Mouse (Mus musculus) liver, embryonic 14.5 days (tissue): ENCODE measurements around the gene Pik3cd. TPM values are rescaled to one million over a fixed set of nuclear protein-coding genes. Genes with fewer than 3 reads are reported as not detected.
A peak's percentile ranks its signal among the peaks of the same experiment; 100 is the strongest.

Experiments
- ATAC-seq: fragments of 200-750 bp; cut with Nextera tagmentation; 2 replicates; pipeline ENCODE4 v1.8.0; 2017; ENCODE audit warnings: moderate number of reproducible peaks, mild to moderate bottlenecking, moderate library complexity; ENCODE audit not compliant: insufficient read depth
- DNase-seq, 3 experiments: peaks; one replicate each; pipeline ENCODE4 v3.0.0-alpha.2; 2012 to 2013; ENCODE audit warnings: low read depth in 3 of 3, low spot score in 3 of 3
- H3K27ac ChIP-seq: fragments of 300-500 bp; sonication (generic); 2 replicates; pipeline ENCODE4 v1.5.1; 2014; ENCODE audit warnings: moderate library complexity, mild to moderate bottlenecking, control low read depth, inconsistent platforms
- H3K27me3 ChIP-seq: fragments of 300-500 bp; sonication (generic); 2 replicates; pipeline ENCODE4 v1.6.1; 2014; ENCODE audit warnings: mild to moderate bottlenecking, low read length, moderate library complexity; ENCODE audit not compliant: control insufficient read depth, insufficient read depth
- H3K36me3 ChIP-seq: fragments of 300-500 bp; sonication (generic); replicated peaks from 2 replicates; pipeline ENCODE4 v1.6.1; 2014; ENCODE audit warnings: low read depth; ENCODE audit not compliant: control insufficient read depth, insufficient read depth
- H3K4me1 ChIP-seq, 2 experiments: fragments of 200-500 bp in 1 of 2; fragments of 300-500 bp in 1 of 2; sonication (generic) in 1 of 2; replicated peaks; 2 replicates each; pipeline ENCODE4 v1.6.1; 2012 to 2014; ENCODE audit warnings: antibody characterized with exemption in 1 of 2, inconsistent platforms in 1 of 2, low read length in 1 of 2; ENCODE audit not compliant: control insufficient read depth in 2 of 2, insufficient read depth in 2 of 2
- H3K4me2 ChIP-seq: fragments of 300-500 bp; sonication (generic); 2 replicates; pipeline ENCODE4 v1.6.1; 2014; ENCODE audit warnings: low read depth, mild to moderate bottlenecking, control low read depth, moderate library complexity
- H3K4me3 ChIP-seq, 2 experiments: fragments of 200-500 bp in 1 of 2; fragments of 300-500 bp in 1 of 2; sonication (generic) in 1 of 2; 2 replicates each; pipeline ENCODE4 v1.5.1; 2012 to 2014; ENCODE audit warnings: low read depth in 2 of 2, low read length in 2 of 2, mild to moderate bottlenecking in 2 of 2, control low read depth in 1 of 2, inconsistent platforms in 1 of 2, moderate library complexity in 1 of 2; ENCODE audit not compliant: insufficient read depth in 1 of 2
- H3K9ac ChIP-seq: fragments of 300-500 bp; sonication (generic); replicated peaks from 2 replicates; pipeline ENCODE4 v1.6.1; 2014; ENCODE audit warnings: mild to moderate bottlenecking, control low read depth, moderate library complexity
- H3K9me3 ChIP-seq: fragments of 300-500 bp; sonication (generic); 2 replicates; pipeline ENCODE4 v1.6.1; 2016; ENCODE audit warnings: low read length, mixed read lengths; ENCODE audit not compliant: control insufficient read depth
- CTCF ChIP-seq: IDR thresholded peaks from 2 replicates; pipeline ENCODE4 v1.5.1; 2016; ENCODE audit warnings: antibody characterized with exemption, low read depth, control low read depth
- EP300 ChIP-seq: IDR thresholded peaks from 2 replicates; pipeline ENCODE4 v1.6.1; 2016; ENCODE audit warnings: antibody characterized with exemption, low read depth
- WGBS: fragments of 180-500 bp; shearing (Covaris S2); extraction: QIAGEN DNeasy Blood & Tissue Kit; methylation state at CpG from one replicate; pipeline ENCODE4 v1.1.7; 2014; ENCODE audit not compliant: insufficient replicate concordance; 5-methylcytosine and 5-hydroxymethylcytosine counted together
- polyA plus RNA-seq, 2 experiments: library from polyadenylated mRNA; depleted of rRNA in 1 of 2; stranded (reverse) in 1 of 2; unstranded in 1 of 2; fragments of >200 nt; fragmentation: Nextera tagmentation in 1 of 2; extraction: Ambion mirVana in 1 of 2; gene quantifications; 2 replicates each; pipeline versions ENCODE4 v1.2.1 to v1.2.3; 2012 to 2014

The Pik3cd gene
- polyA plus RNA-seq, 2 experiments = 3.9 to 4.3 TPM

DNA sequence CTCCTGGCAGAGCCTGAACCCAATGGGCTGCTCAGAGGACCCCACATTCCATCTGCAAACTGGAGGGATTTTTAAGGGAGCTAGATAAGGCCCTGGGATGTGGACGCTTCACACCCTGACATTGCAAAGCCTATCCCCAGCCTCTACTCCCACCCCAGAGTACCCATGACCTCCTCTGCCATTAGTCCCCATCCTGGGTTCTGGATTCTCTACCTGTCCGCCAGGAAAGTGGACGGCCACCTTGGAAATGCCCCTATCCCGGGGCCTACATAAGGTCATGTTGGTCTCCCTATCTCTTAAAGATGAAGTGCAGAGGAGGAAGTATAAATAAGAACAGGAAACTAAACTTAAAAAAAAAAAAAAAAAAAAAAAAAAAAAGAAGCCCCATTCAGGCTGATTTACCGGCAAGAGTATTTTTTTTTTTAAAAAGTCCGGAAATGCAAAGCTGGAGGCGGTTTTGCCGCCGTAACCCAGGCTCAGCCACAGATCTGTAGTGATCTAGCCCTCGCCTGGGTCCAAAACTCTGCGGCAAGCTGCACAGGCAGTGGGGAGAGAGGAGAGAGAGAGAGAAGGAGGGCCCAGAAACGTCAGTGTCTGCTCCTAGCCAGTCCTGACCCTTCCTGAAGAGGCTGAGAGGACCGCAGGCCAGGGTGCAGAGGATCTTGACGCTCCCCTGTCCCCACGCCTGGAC lies 4.7 kb downstream of the Pik3cd start:
- Histone ChIP-seq H3K9ac (peak overlapping the region; percentile 67), H3K9me3 (no peaks in the 10 kb centered on the region), H3K36me3 (no peaks in the 10 kb centered on the region), H3K27me3 (no peaks in the 10 kb centered on the region), H3K4me2 (peak overlapping the region; percentile 70), H3K27ac (no peak overlapping the region), H3K4me3 (peak overlapping the region; percentile 60 to 67), H3K4me1 (peaks cover 8 to 12% of the 10 kb centered on the region in 2 experiments)
- ATAC-seq = peak; percentile 40
- WGBS = 3% methylated on average over 15 of the region's 15 CpGs
- TF ChIP-seq EP300 = no peak
- no peak for TF ChIP-seq CTCF
- DNase-seq = no peak

DNA sequence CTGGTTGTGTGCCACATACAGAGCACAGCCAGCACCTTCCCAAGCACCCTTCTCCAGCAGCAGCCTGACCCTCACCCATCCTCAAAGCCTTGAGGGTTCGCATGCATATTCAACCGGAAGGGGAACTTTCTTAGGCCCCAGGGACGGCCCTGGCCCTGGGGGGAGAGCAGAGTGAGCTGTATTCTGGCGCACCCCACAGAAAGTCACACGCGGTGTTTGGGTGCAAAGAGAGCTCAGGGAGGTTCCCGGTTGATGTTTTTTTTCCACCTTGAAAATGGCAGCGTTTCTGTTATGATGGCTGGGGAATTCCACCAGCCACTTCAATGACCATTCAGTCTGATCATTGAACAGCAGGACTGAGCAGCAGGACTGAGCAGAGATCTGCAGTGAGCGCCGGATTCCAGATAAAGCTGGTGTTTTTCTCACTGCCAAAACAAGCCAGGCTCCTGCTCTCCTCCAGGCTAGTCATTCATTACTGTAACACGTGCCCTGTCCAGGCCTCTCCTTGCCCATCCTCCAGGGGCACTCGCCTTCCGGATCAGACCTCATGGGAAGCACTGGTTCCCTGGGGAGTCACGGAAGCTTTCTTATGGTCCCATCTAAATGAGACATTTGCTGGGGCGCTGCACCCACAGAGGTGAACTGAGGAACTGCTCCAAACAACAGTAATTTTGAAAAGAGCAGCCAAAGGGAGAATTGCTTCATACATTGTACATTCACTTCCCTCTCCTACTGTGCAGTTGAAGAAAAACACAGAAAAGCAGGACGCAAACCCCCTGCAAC lies 6.0 kb downstream of the Pik3cd start:
- Histone ChIP-seq H3K27ac (no peak overlapping the region), H3K9me3 (no peaks in the 10 kb centered on the region), H3K4me2 (peak overlapping the region; percentile 70), H3K9ac (no peak overlapping the region; the same call in 1 of the 2 replicates), H3K4me3 (peak overlapping the region; percentile 18 to 33; a peak in 3 of 4 replicates), H3K4me1 (peaks cover 8 to 15% of the 10 kb centered on the region in 2 experiments), H3K36me3 (no peaks in the 10 kb centered on the region), H3K27me3 (no peaks in the 10 kb centered on the region)
- peak; percentile 9; the same call in 1 of the 2 replicates for ATAC-seq
- peak; percentile 30; the same call in 1 of the 2 replicates for TF ChIP-seq CTCF
- TF ChIP-seq EP300 = no peak
- WGBS = 10% methylated on average over 16 of the region's 16 CpGs
- no peak for DNase-seq

DNA sequence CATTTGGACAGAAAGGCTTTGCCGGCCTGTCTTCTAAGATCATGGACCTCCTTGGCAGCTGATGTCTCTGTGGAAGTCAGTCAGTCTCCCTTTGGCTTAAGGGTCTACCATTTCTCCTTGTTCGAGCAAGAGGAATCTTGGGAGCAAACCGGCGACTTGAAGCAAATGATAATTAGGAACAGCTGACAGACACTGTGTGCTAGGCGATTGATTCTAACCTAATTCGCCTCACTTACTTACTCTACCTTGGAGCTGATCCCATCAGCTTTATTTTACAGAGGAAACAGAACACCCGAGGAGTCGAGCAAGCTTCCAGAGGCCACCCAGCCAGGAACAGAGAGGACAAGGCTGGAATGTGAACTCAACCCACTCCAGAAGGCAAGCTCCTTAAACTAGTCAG lies 11.0 kb downstream of the Pik3cd start:
- Histone ChIP-seq H3K9me3 (no peaks in the 10 kb centered on the region), H3K9ac (no peak overlapping the region), H3K4me3 (no peak overlapping the region), H3K4me1 (peaks cover 13 to 20% of the 10 kb centered on the region in 2 experiments), H3K27ac (no peak overlapping the region), H3K27me3 (no peaks in the 10 kb centered on the region), H3K4me2 (peak overlapping the region; percentile 37; the same call in 1 of the 2 replicates), H3K36me3 (no peaks in the 10 kb centered on the region)
- DNase-seq (no peak), ATAC-seq (no peak)
- TF ChIP-seq EP300 (no peak), CTCF (no peak)
- WGBS = 40% methylated on average over 8 of the region's 8 CpGs

DNA sequence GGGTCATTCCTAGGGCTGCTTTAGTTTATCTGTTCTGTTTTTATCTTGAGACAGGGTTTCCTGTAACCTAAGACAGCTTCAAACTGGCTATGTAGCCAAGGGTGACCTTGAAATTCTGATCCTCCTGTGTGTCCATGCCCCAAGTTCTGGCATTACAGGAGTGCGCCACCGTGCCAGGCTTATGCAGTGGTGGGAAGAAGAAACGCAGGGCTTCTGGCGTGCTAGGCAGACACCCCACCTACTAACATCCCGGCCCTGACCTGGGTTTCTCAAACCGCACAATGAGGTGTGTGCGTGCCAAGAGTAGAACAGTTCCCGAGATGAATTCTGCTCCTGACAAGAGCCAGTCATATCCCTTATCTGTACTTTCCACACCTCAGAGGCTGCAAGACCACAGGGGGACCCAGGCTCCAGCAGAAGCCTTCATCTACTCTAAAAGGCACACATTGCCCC lies 11.5 kb downstream of the Pik3cd start:
- Histone ChIP-seq H3K4me3 (no peak overlapping the region), H3K9me3 (no peaks in the 10 kb centered on the region), H3K4me1 (peaks cover 13 to 19% of the 10 kb centered on the region in 2 experiments), H3K4me2 (peak overlapping the region; percentile 37), H3K27ac (no peak overlapping the region), H3K36me3 (no peaks in the 10 kb centered on the region), H3K27me3 (no peaks in the 10 kb centered on the region), H3K9ac (no peak overlapping the region)
- TF ChIP-seq EP300 (no peak), CTCF (0 out of 2 replicates have a peak, but pooled peaks have one; percentile 6)
- 25% methylated on average over 8 of the region's 8 CpGs for WGBS
- DNase-seq (peak in 1 of 3 experiments; percentile 41), ATAC-seq (peak; percentile 78; the same call in 1 of the 2 replicates)
